21 mouse cellular contexts compared by ENCODE assay signal in genomic region chr12:70223331-70223730, GRCm38 (mm10). TPM values are rescaled to one million over a fixed set of nuclear protein-coding genes. Genes with fewer than 3 reads are reported as not detected.
DNase-seq lines count a peak whose midpoint lies in the region; ATAC-seq and TF ChIP-seq lines count a peak whose summit lies in the region.
"Had no signal": no experiment of that assay in that cellular context is flagged by ENCODE, and none has a peak within 500 bp of the region (broad histone marks: within the 10 kb centered on the region; RNA-seq: fewer than 3 reads in every experiment).

No protein-coding gene starts in this region.

- H3K4me3 ChIP-seq in heart, embryonic 13.5 days = no peak overlapping the region
- no peak overlapping the region for H3K4me3 ChIP-seq in liver, adult 2 months (ENCODE audit: insufficient read depth, low read depth, low read length)
- H3K4me3 ChIP-seq in liver, embryonic 15.5 days (replicated peaks) = no peak overlapping the region
- no peak overlapping the region for H3K4me3 ChIP-seq in left cerebral cortex, adult 2 months
- H3K4me3 ChIP-seq: embryonic facial prominence, embryonic 15.5 days; erythroblast, embryonic 14.5 days; forebrain, embryonic 10.5 days; gastrocnemius, adult 2 months; hindbrain, embryonic 10.5 days had no signal

- peaks cover 28% of the 10 kb centered on the region for H3K4me1 ChIP-seq in heart, embryonic 13.5 days
- peaks cover 34% of the 10 kb centered on the region for H3K4me1 ChIP-seq in liver, adult 2 months (ENCODE audit: control insufficient read depth, insufficient read depth, low read length)
- H3K4me1 ChIP-seq in liver, embryonic 15.5 days (replicated peaks) = peaks cover 57% of the 10 kb centered on the region

- no peak for DNase-seq in heart, adult 9 months (ENCODE audit: low spot score in 2 of 2)
- DNase-seq in liver, adult 2 months (ENCODE audit: extremely low read depth, low read depth, low spot score) = peak; percentile 89
- DNase-seq in liver = no peak
- no peak for DNase-seq in left cerebral cortex, postnatal 25 days (ENCODE audit: low spot score in 2 of 2)
- no peak for DNase-seq in left cerebral cortex, adult 2 months (ENCODE audit: extremely low spot score in 1 of 2, low spot score in 2 of 2)
- DNase-seq in testis, postnatal 14 days (ENCODE audit: low spot score) = no peak
- DNase-seq: adrenal gland, postnatal 25 days; cerebellum, adult 2 months; cerebellum, postnatal 10 days; gastrocnemius, adult 2 months; gastrocnemius, postnatal 25 days had no signal

- no peaks in the 10 kb centered on the region for H3K9me3 ChIP-seq in heart, embryonic 13.5 days
- H3K9me3 ChIP-seq in liver, embryonic 15.5 days (replicated peaks) = no peaks in the 10 kb centered on the region
- H3K9me3 ChIP-seq: embryonic facial prominence, embryonic 15.5 days; forebrain, embryonic 10.5 days; hindbrain, embryonic 10.5 days had no signal

- intact Hi-C loops in left cerebral cortex, postnatal 25 days (cut with DNase I) = no loop called here
- intact Hi-C loops in left cerebral cortex, adult 2 months (cut with DNase I) = no loop called here

- H3K79me2 ChIP-seq in liver, adult 2 months (ENCODE audit: control insufficient read depth, insufficient read depth, low read length) = peaks cover 12% of the 10 kb centered on the region; the same call in 1 of the 2 replicates

- TF ChIP-seq POLR2A in liver, adult 2 months (IDR thresholded peaks at IDR 0.05; ENCODE audit: extremely low read depth, insufficient read depth, low read length) = no peak

- H3K9ac ChIP-seq in heart, embryonic 13.5 days = no peak overlapping the region
- peak overlapping the region; percentile 53 for H3K9ac ChIP-seq in liver, adult 2 months (ENCODE audit: low read depth, low read length)
- no peak overlapping the region for H3K9ac ChIP-seq in liver, embryonic 15.5 days
- H3K9ac ChIP-seq: embryonic facial prominence, embryonic 15.5 days; hindbrain, embryonic 14.5 days had no signal

- peaks cover 22% of the 10 kb centered on the region for H3K36me3 ChIP-seq in heart, embryonic 13.5 days
- H3K36me3 ChIP-seq in liver, adult 2 months (ENCODE audit: control insufficient read depth, insufficient read depth, low read length) = peaks cover 33% of the 10 kb centered on the region
- peaks cover 28% of the 10 kb centered on the region for H3K36me3 ChIP-seq in liver, embryonic 15.5 days (replicated peaks)
- H3K36me3 ChIP-seq: forebrain, embryonic 10.5 days; hindbrain, embryonic 10.5 days had no signal

- 37% methylated on average over 4 of the region's 4 CpGs for WGBS in heart, embryonic 13.5 days
- WGBS in liver, adult 2 months = 20% methylated on average over 4 of the region's 4 CpGs
- 64% methylated on average over 4 of the region's 4 CpGs for WGBS in liver, embryonic 15.5 days (ENCODE audit: insufficient replicate concordance)

- peak overlapping the region; percentile 16; the same call in 1 of the 2 replicates for H3K4me2 ChIP-seq in heart, embryonic 13.5 days
- H3K4me2 ChIP-seq in liver, embryonic 15.5 days = peak overlapping the region; percentile 42; the same call in 1 of the 2 replicates
- H3K4me2 ChIP-seq: embryonic facial prominence, embryonic 15.5 days; hindbrain, embryonic 14.5 days had no signal

- no peak for TF ChIP-seq CTCF in liver, adult 2 months (IDR thresholded peaks at IDR 0.05; ENCODE audit: low read depth, low read length)
- TF ChIP-seq CTCF in left cerebral cortex, adult 2 months (IDR thresholded peaks at IDR 0.05) = no peak

- H3K27ac ChIP-seq in heart, embryonic 13.5 days (replicated peaks) = 0 out of 2 replicates have a peak overlapping the region, but pooled peaks have one; percentile 12
- H3K27ac ChIP-seq in liver, adult 2 months (replicated peaks; ENCODE audit: insufficient read depth, low read depth, low read length) = peak overlapping the region; percentile 67
- peak overlapping the region; percentile 72 for H3K27ac ChIP-seq in liver, embryonic 15.5 days (replicated peaks)
- no peak overlapping the region for H3K27ac ChIP-seq in left cerebral cortex, adult 2 months
- H3K27ac ChIP-seq: embryonic facial prominence, embryonic 15.5 days; forebrain, embryonic 10.5 days; gastrocnemius, adult 2 months; hindbrain, embryonic 10.5 days; hindbrain, embryonic 14.5 days had no signal

- no peak for ATAC-seq in heart, embryonic 13.5 days (ENCODE audit: extremely low read depth, insufficient number of reproducible peaks, low FRiP score, low TSS enrichment)
- no peak for ATAC-seq in liver, embryonic 15.5 days (ENCODE audit: insufficient read depth)
- ATAC-seq: activated CD4-positive, CD25-positive, alpha-beta regulatory T cell, adult 4 months; forebrain, embryonic 14.5 days had no signal

- H3K27me3 ChIP-seq in heart, embryonic 13.5 days (replicated peaks) = no peaks in the 10 kb centered on the region
- H3K27me3 ChIP-seq in liver, adult 2 months (ENCODE audit: control insufficient read depth, insufficient read depth, low read length) = no peaks in the 10 kb centered on the region
- H3K27me3 ChIP-seq in liver, embryonic 15.5 days = no peaks in the 10 kb centered on the region
- H3K27me3 ChIP-seq: embryonic facial prominence, embryonic 15.5 days had no signal

RNA-seq across cellular contexts. Expression of gene Pygl, which starts 8.0 kb away (rescaled TPM):
- polyA plus RNA-seq in heart, embryonic 13.5 days (2015; fragmentation: Nextera tagmentation; extraction: Ambion mirVana) = 27.7 and 30.6 TPM in 2 replicates
- 290 and 428 TPM in 2 replicates for total RNA-seq in liver, adult 2 months (2014; rRNA removed)
- 281 and 298 TPM in 2 replicates for polyA plus RNA-seq in liver, adult 2 months (2012; rRNA removed)
- 85.0 and 106 TPM in 2 replicates for polyA plus RNA-seq in liver, embryonic 15.5 days (2015; fragmentation: Nextera tagmentation; extraction: Ambion mirVana)
- 1 to 10 TPM; 2.2 to 3.1 TPM for total RNA-seq in left cerebral cortex, postnatal 25 days (2021)
- 1 to 10 TPM; 3.6 to 3.8 TPM for total RNA-seq in left cerebral cortex, adult 2 months (2021)
- polyA plus RNA-seq: C2C12 had no signal

Comparison
In these comparisons a context has a peak if more than half of its experiments do, and no peak if none do; other contexts are left out.
1. RNA of gene Pygl, which starts 8.0 kb away (total RNA-seq): 290 to 428 TPM in liver, adult 2 months; 3.6 to 3.8 TPM in left cerebral cortex, adult 2 months and 2.2 to 3.1 TPM in left cerebral cortex, postnatal 25 days; every median in the first group is over 10 times any median in the second.